22 mouse cellular contexts compared by ENCODE assay signal in genomic region chr4:33745180-33745579, GRCm38 (mm10).
DNase-seq lines count a peak whose midpoint lies in the region; ATAC-seq lines count a peak whose summit lies in the region.
"Had no signal": no experiment of that assay in that cellular context is flagged by ENCODE, and none has a peak within 500 bp of the region (broad histone marks: within the 10 kb centered on the region; RNA-seq: fewer than 3 reads in every experiment).

No protein-coding gene starts in this region.

- H3K4me2 ChIP-seq in intestine, embryonic 16.5 days (ENCODE audit: low read depth, low read length), result no peak overlapping the region
- H3K4me2 ChIP-seq: embryonic facial prominence, embryonic 13.5 days; embryonic facial prominence, embryonic 15.5 days; forebrain, embryonic 12.5 days had no signal

- DNase-seq in MEL-GATA-1-ER (ENCODE audit: extremely low read depth, low read depth), result peak; percentile 73
- DNase-seq in ovary, postnatal 36 days (ENCODE audit: low spot score), result no peak
- no peak for DNase-seq in layer of hippocampus, postnatal 25 days (ENCODE audit: extremely low spot score in 1 of 2, low spot score in 1 of 2)
- DNase-seq: adrenal gland, adult 2 months; adrenal gland, postnatal 10 days; adrenal gland, postnatal 25 days; cerebellum, adult 11 months; cerebellum, adult 2 months; cerebellum, adult 9-10 months; cerebellum, postnatal 10 days; cerebellum, postnatal 25 days; embryo, embryonic 11 days had no signal

- H3K4me3 ChIP-seq in intestine, embryonic 16.5 days (ENCODE audit: low read length), result no peak overlapping the region
- H3K4me3 ChIP-seq: embryonic facial prominence, embryonic 13.5 days; embryonic facial prominence, embryonic 15.5 days; erythroblast, embryonic 14.5 days; forebrain, embryonic 10.5 days; forebrain, embryonic 12.5 days had no signal

- no peaks in the 10 kb centered on the region for H3K4me1 ChIP-seq in intestine, embryonic 16.5 days (ENCODE audit: control insufficient read depth, insufficient read depth, low read length)
- H3K4me1 ChIP-seq: embryonic facial prominence, embryonic 15.5 days; forebrain, embryonic 10.5 days; forebrain, embryonic 12.5 days had no signal

- H3K36me3 ChIP-seq in intestine, embryonic 16.5 days (ENCODE audit: control insufficient read depth, insufficient read depth, low read length), result no peaks in the 10 kb centered on the region
- H3K36me3 ChIP-seq: embryonic facial prominence, embryonic 13.5 days; embryonic facial prominence, embryonic 15.5 days; forebrain, embryonic 10.5 days; forebrain, embryonic 12.5 days had no signal

- ATAC-seq in granulocyte monocyte progenitor cell, adult 5-6 weeks (replicated peaks; ENCODE audit: poor library complexity, severe bottlenecking), result peak; percentile 71
- ATAC-seq in megakaryocyte progenitor cell, adult 5-6 weeks (replicated peaks; ENCODE audit: poor library complexity), result peak; percentile 70
- no peak for ATAC-seq in intestine, embryonic 16.5 days
- ATAC-seq: forebrain, embryonic 14.5 days; forebrain, embryonic 16.5 days had no signal

- H3K9ac ChIP-seq in intestine, embryonic 16.5 days (ENCODE audit: low read depth, low read length), result no peak overlapping the region
- H3K9ac ChIP-seq: embryonic facial prominence, embryonic 13.5 days; embryonic facial prominence, embryonic 15.5 days; forebrain, embryonic 12.5 days had no signal

- no peak overlapping the region for H3K27ac ChIP-seq in intestine, embryonic 16.5 days (ENCODE audit: low read length)
- H3K27ac ChIP-seq: embryonic facial prominence, embryonic 13.5 days; embryonic facial prominence, embryonic 15.5 days; forebrain, embryonic 10.5 days; forebrain, embryonic 12.5 days had no signal

- no peaks in the 10 kb centered on the region for H3K27me3 ChIP-seq in intestine, embryonic 16.5 days (replicated peaks; ENCODE audit: control insufficient read depth, insufficient read depth, low read length)
- H3K27me3 ChIP-seq: embryonic facial prominence, embryonic 13.5 days; embryonic facial prominence, embryonic 15.5 days; forebrain, embryonic 12.5 days had no signal

- H3K9me3 ChIP-seq in intestine, embryonic 16.5 days (ENCODE audit: control insufficient read depth, low read length), result no peaks in the 10 kb centered on the region
- H3K9me3 ChIP-seq: embryonic facial prominence, embryonic 13.5 days; embryonic facial prominence, embryonic 15.5 days; forebrain, embryonic 10.5 days; forebrain, embryonic 12.5 days had no signal

- 87% methylated on average over 3 of the region's 3 CpGs for WGBS in intestine, embryonic 16.5 days
